Mouse (Mus musculus): ENCODE measurements around the gene Rufy1.
A peak's percentile ranks its signal among the peaks of the same experiment; 100 is the strongest.

The Rufy1 gene

DNA sequence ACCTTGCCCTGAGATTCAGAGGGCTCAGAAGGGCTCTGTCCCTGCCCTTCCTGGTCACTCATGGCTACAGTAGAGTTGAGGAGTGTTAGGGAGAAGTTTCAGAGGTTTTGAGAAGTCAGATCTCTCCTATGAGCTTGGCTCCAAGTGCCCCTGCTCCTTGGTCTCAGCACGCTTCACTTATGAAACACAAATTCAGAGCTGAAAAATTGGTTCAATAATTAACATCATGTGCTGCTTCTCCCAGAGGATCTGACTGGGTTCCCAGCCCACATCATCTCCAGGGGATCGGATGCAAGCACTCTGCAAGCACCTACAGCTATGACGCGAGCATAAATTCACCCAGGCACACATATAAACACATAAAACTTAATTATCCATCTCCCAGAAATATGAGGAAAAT lies 4.9 kb downstream of the Rufy1 start:
- DNase-seq (ENCODE audit: low spot score) = no peak

DNA sequence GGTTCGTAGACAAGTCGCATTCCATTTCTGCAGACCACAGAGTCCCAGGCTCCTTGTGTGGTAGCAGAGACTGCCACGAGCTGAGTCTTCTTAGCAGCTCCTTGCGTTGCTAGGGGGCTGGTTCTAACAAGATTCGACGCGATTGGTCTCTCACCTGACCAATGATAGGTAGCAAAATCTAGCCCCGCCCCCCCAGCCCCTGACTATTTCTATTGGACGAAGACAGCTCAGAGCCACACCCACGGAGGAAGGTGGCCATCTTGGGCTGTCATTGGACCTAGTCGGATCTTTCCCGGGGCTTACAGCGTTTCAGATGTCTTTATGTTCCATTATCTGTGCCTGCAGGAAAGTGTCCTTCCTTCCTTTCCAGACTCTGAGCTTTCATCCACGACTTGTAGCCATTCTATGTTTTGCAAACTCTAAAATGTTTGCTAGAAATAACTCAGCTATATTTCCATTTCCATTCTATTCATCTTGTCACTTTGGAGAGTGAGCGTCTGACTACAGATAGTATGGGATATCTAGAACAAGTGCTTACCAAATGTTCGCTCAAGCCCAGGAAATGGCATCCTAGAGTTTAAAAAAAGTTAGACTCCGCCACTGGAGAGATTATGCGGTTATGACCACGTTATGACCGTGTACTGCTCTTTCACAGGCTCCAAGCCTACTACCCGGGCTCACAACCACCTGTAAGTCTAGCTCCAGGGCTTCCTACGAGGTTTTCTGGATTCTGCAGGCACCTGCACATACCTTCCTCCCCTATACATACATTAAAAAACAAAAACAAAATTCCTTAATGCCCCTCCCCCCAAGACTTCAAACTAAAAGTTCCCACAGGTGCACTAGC lies 8.8 kb downstream of the Rufy1 start:
- no peak for DNase-seq (ENCODE audit: low spot score)

DNA sequence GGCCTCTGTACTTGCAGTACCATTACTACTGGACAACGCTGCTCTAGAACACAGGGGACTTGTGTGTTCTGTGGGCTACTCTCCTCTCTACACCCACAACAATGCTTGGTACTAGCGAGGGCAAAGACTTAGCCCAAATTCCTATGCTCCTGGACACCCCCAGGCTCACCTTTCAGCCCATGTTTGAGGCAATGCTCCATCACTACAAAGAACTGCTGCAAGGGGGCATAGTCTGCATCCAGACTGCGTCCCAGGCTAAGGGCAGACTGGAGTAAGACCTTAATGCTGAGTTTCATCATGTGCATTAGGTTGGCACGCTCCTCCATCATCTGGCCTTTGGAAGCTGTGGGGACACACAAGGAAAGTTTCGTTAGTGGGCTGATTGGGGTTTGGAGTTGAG lies 9.5 kb downstream of the Rufy1 start:
- no peak for DNase-seq (ENCODE audit: low spot score)

DNA sequence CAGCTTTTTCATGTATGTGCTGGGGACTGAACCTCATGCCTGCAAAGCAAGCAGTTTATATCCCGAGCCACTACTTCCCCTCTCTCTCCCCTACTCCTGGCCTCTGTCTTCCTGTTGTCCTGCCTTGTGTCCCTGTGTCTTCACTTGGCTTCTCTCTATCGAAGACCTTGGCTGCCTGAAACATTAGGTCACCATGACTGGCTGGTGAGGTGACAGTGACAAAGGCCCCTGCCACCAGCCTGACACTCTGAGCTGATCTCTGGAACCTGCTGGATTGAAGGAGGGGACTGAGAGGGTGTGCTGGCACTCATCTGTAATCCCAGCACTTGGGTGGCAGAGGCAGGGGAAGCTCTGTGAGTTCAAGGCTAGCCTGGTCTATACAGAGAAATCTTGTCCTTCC lies 13.1 kb downstream of the Rufy1 start:
- DNase-seq (ENCODE audit: low spot score) = no peak

DNA sequence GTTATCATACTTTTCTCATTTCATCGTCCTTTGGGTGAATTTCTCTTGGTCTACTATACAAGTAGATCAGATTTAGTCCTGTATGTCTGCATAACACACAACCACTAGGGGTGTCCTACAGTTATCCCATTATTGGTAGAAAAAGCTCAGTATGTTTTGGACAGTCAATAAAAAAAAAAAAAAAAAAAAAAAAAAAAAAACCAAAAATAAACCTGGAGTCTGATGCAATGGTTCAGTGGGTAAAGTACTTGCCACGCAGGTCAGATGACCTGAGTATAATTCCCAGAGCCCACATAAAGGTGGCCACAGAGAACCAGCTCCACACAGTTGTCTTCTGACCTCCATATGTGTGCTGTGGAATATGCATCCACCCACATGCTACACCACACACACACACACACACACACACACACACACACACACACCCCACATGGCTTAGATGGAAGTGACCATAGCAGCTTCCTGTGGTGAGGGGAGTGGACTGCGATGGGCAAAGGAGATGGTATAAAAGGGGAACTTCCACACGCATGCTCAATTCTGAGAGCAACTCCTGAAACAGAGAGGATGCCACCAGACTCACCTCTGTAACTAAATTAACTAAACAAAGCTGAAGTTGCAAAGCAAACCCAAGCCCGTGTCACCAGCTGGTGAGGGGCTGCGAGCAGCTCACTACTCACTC lies 15.2 kb downstream of the Rufy1 start:
- DNase-seq (ENCODE audit: low spot score) = no peak

DNA sequence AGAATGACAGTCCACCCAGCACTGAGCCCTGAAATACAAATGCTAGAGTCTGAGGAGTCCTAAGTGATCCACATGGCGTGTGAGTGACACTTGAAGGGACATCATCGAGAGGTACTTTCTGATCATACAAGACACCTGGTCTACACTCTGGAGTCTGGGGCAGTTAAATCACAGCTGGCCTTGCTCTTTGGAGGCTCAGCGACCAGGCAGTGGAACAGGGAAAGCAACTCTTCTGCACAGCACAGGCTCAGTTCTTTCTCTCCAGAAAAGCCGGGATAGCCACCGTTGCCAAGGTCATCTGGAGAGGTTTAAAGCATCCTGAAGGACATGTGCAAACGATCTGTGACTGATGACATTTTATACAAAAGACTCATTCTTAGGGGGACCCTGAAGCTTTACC lies 23.7 kb downstream of the Rufy1 start:
- no peak for DNase-seq (ENCODE audit: low spot score)

DNA sequence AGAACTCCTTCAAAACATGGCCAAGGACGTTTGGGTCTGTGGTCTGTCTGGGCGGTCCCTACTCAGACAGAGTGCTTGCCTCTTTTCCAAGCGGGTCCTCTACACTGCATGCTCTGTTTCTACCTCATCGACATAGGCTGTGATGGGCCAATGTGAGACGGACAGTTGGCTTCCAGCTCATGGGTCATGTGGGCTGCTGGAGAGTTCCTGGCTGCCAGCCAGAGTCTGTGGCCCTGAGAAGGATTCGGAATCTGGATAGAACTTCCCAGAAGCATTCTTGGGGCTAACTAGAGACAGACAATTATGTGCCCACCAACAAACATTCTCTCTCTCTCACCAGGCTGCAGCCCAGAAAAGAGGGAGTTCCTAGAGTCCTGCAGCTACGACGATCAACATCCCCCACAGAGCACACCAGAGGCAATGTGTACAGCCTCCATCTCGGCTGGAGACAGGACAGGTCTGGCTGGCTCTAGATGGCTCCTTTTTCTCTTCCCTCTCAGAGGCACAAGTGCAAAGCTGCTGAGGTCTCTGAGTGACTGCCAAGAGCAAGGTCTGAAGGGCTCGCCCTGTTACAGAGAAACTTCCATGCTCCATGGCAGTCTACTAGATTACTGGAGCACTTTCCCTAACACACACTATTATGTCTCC lies 27.4 kb downstream of the Rufy1 start:
- DNase-seq (ENCODE audit: low spot score) = no peak

DNA sequence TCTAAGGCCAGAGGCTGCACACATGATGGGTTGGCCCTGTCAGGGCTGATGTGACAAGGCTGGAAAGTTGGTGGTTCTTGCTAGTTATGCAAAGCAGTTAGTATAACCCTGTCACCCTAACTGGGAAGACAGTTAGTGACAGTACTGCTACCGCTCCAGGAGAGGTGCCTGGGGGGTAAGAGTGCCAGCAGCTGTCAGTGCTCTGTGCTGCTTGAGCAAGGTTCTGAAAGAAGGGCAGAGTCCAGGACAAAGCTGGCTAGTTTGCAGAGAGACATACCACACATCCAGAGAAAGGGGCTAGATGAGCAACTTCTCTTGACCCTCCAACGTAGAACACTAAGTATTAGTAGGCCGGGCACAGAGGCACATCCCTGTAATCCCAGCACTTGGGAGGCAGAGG lies 28.4 kb downstream of the Rufy1 start:
- no peak for DNase-seq (ENCODE audit: low spot score)

DNA sequence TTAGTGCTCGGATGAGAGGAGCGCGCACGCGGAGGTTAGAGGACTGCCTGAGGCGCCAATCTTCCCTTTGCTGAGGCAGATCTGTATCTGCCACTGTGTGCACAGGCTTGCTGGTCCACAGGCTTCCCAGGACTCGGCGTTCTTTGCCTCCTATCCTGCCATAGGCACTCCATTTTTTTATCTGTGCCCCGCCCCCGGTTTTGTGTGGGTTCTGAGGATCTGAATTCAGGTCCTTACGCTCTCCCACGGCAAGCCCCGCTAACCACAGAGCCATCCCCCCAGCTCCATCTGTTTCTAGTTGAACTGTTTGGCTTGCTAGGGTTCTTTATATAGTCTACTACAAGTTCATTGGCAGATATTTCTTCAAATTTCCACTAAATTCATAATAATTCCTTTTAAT lies 32.1 kb downstream of the Rufy1 start:
- peak; percentile 6 for DNase-seq (ENCODE audit: low spot score)

DNA sequence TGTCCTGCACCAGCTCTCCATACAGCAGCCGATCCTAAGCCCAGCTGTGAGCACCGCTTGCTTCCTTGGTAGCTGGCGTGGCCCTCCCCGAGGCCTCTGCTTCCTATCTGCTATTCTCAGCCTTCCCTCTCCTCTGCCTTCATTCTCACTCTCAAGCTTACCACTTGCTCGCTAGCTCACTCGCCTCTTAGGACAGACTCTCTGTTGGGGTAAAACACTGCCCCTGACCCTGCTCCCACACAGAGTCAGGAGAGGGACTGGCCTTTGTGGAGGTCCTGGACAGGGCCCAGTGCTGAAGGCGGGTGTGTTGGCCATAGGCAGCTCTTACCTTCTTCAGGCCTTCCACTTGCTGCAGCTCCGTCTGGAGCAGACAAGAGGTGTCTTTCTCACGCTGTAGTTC lies 33.6 kb downstream of the Rufy1 start:
- DNase-seq (ENCODE audit: low spot score) = peak; percentile 5

DNA sequence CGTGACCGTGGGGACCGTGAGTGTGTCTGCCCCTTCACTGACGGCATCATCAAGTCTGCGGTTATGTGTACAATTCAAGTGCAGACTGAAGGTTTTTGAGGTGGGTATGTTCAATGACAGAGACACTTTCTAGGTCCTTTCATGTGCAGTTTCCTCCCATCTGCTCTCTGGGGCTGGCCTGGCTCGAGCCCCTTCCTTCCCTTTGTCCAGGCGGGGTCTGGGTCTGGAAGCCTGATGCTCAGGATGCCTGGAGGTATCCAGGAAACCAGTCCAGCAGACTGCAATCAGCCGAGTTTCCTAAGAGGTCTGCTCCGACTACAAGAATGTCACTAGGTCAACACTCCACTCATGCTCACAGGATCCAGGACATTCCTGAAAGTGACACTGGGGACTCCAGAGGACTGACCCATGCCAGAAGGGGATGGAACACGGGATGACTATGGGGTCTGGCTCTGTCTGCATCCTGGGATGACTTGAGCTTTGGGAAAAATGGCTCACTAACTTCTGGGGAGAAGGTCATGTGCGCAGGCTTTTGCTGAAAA lies 34.1 kb downstream of the Rufy1 start:
- DNase-seq (ENCODE audit: low spot score) = peak; percentile 7

DNA sequence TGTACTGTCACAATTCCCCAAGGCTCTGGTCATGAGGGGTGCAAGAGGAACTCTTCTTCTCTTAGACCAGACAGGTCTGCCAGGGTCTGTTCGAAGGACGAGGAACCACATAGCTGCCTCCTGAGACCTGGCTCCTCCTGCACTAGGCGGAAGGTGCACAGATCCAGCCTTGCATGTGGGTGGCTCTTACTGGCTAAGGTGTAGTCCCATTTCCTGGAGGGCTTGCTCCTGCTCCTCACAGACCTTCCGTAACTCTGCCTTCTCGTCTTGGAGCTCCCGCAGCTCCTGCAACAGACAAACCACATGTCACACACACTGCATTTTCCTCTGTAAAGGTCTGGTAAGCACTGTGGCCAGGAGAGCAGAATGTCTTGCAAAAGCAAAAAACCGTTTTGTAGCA lies 36.2 kb downstream of the Rufy1 start:
- peak; percentile 3 for DNase-seq (ENCODE audit: low spot score)

DNA sequence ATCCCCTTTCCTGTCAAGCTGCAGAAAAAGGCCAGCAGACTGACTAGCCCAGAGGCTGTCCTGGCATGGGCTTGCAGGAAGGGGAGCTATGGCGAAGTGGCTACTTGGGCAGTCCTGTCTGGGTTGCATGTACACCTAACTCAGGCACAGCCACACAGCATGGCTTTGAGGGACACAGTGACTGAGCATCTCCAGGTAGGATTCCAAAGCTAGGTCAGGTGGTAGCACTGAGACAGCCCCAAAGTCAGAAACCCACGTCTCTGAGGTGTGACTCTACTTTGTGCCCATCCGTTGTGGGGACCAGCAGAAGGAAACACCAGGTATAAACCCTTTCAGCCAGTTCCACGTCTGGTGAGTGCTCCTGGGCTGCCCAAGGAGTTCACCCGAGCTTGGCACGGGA lies 37.6 kb downstream of the Rufy1 start:
- DNase-seq (ENCODE audit: low spot score) = peak; percentile 2

DNA sequence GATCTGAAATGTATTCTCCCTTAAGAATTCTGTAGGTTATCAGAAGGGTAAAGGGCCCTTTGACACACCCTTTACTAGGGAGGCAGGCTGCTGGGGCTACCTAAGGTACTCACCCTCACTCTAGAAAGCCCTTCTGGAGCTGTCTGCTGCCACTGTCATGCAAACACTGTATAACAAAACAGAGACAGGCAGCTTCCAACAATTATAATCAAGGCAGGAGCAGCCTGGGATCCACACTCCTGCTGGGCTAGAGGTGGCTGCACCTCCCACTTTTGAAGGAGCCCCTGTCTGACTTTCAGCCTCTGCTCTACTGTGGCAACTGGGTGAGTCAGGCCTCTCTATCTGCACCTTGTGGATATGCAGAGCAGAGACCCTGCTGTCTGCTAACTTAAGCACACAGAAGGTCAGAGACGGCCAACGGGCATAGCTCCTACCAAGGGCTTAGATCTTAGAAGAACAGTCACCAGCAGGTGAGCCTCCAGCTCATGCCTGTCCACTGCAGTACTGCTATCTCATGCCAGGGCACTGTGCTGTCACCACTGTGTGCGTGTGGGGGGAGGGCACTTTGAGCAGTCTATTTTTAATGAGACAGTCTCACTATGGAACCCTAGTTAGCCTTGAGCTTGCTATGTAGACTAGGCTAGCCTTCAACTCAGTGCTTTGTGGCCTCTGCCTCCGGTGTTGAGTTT lies 39.5 kb downstream of the Rufy1 start:
- DNase-seq (ENCODE audit: low spot score) = peak; percentile 4

DNA sequence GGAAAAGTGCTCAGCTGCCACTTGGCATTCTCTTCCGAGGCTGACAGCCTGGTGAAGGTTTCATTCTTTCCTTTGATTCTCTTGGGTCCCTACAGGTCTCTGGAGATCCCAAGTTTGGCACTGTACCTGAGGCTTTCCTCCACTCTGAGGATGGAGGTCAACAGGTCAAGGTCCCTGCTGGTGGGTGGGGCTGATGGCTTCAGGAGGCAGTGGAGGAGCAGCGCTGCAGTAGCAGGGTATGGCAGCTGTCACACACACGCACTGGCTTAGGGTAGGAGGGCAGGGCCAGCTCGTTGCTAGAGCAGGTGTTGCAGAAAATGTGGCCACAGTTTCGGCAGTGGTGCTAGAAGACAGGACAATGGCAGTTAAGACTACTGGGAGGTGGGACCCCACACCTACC lies 41.3 kb downstream of the Rufy1 start:
- DNase-seq (ENCODE audit: low spot score) = no peak

DNA sequence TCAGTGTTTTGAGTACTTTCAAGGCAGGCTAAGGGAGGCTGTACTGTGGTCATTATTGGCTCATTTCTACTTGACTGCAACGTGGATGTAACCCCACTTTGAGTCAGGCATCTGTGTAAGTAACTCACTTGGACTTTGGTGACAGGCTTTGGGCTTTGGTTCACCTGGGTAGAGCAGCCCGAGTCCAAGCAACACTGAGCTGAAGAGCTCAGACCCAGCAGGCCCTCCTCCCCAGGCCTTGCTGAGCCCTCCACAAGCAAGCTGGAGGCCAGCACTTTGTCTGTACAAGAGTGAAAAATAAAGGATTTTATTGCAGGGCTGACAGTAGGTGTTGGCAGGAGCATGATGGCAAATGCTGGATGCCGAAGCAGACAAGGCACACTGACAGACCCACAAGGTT lies 41.9 kb downstream of the Rufy1 start:
- no peak for DNase-seq (ENCODE audit: low spot score)

DNA sequence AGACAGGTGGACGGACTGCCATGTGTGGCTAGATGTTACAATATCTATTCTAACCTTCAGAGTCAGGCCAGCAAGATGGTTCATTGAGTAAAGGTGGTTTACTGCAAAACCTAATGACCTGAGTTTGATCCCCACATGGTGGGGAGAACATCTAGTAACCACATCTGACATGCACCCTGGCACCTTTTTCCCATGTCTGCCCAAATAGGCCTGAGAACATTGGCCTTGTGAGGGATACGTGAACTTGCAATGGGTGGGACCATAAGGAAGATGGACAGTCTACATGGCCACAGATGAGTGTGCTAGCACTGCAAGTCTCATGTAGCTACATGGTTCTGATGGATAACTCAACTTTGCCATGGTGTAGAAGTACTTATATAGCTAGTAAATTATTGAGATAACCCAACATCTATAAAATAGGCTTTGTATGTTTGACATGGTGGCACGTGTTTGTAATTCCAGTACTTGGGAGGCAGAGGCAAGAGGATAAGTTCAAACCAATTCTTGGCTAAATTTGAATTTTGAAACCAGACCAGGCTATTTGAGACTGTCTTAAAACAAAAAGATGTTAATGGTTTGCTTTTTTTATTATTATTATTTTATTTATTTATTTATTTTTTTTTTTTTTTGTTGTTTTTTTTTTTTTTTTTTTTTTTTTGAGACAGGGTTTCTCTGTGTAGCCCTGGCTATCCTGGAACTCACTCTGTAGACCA lies 42.6 kb downstream of the Rufy1 start:
- DNase-seq (ENCODE audit: low spot score) = no peak

DNA sequence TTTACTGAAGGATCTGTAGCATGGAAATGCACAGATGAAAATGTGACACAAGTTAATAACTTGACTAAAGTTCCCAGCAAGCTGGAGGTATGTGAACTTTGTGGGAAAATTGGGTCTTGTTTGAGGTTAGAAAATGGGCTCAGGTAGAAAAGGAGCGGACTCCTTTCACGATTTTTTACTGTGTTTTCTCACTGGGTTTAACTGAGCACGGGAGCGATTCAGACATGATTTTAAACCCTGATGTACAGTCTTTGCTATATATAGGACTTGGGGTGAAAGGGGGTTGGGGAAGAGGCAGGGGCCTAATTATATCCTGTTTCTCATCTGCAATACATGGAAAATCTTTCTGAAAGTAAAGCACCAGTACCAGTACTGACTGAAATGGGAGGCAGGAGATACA lies 43.2 kb downstream of the Rufy1 start:
- DNase-seq (ENCODE audit: low spot score) = no peak

DNA sequence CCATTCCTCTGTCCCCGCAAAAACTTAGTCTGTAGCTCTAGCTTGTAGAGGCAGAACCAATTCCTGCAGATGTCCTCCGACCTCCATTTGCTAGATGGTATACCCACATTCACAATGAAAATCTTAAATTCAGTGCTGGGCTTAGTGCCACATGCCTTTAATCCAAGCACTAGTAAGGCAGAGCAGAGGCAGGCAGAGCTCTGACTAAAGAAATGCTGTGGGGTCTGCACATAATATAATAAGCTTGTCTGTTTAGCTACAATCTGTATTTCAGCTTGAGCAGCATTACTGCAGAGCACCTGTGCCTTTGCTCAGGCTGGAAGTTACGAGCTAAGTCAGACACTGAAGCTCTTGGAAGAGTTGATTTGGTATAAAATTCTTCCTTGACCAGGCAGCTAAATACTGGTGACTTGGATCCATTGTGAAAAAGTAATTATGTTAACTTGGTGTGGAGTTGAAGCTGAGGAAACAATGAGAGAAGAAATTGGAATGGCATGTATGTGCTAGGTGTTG lies 43.7 kb downstream of the Rufy1 start:
- no peak for DNase-seq (ENCODE audit: low spot score)

DNA sequence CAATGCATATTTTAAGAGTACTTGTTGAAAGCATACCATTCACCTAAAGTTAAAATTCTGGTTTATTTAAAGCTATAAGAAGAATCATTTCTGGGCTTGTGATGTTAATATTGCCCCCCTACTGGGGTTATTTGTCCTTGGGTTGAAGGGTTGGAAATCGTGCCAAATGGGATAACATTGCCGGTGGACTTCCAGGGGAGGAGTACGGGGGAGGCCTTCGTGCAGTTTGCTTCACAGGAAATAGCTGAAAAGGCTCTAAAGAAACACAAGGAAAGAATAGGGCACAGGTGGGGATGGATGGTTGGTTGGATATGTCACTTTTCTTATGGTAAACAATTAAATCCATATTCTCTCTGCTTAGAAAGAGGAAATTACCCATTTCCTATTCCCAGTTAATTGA lies 49.6 kb downstream of the Rufy1 start:
- no peak for DNase-seq (ENCODE audit: low spot score)

DNA sequence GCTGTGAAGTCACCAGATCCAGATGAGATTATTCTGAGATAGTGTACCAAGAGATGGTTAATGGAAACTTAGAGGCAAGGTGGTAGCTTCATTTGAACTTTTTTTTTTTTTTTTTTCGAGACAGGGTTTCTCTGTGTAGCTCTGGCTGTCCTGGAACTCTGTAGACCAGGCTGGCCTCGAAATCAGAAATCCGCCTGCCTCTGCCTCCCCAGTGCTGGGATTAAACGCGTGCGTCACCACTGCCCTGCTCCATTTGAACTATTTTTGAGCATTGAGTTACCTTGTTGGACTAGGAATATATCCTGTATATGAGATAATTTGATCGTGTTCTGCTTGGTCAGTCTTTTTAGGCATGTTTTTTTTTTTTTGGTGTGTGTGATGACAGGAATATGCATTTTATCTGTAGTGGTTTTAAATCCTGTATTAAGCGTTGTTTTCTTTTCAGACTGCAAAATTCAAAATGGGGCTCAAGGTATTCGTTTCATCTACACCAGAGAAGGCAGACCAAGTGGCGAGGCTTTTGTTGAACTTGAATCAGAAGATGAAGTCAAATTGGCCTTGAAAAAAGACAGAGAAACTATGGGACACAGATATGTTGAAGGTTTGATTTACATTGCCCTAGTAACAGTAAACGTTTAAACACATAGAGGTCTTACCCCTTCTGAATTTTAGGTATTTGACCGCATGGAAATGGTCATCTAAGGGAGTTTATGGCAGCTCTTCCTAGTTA lies 51.7 kb downstream of the Rufy1 start:
- DNase-seq (ENCODE audit: low spot score) = no peak

Measured in urinary bladder, postnatal 10 days (tissue).